Mouse (Mus musculus) spleen, postnatal 4 days (tissue): ENCODE measurements around the gene Mvb12b.

Experiments
- DNase-seq, 2 experiments: peaks; one replicate each; pipeline ENCODE4 v3.0.0; 2022; ENCODE audit warnings: low spot score in 2 of 2

The Mvb12b gene

DNA sequence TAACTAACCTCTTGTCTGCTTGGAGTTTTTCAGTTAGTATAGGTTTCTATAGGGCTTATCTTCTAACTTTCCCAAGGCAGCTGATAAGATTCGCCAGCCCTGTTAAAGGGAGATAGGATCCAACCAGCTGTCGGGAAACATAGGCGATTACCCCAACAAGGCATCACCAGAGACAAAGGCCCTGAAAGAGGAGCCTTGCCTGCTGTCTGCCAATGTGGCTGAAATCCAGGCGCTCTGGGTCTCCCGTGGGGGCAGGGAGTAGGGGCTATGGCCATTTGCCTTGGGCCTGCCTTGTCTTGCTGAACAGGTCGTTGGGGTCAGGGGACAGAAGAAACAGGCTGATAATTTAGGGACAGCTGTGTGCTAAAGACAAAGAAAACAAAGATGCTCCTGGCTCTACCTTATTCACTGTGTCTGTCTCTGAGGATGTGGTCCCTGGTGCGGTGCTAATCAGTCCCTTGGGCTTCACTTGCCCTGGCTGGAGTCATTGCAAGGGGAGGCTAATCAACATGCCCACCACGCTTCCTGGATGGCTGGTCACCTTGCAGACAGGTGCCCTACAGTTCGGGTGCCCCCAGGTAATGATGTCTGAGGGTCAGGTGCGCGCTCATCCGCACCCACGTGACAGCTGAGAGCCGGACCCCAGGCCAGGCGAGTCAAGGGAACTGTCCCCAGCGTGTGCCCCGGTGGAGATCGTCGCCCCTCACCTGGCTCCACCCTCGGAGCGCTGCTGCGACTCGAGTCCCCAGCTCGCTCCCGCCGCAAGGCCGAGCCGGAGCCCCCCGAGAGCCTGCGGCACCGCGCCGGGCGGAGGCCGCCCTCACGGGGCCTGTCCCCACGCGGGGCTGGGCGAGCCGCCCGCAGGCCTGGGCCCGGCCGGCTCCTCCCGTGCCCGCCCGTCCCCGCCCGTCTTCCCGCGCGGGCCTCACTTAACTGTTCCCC lies 1.1 kb downstream of the Mvb12b start:
- DNase-seq, result peak; percentile 56 to 71

GRCm38 (mm10) chr2:33885264-33885651 lies 2.5 kb downstream of the Mvb12b start:
- no peak for DNase-seq

- DNase-seq, result no peak
Measured at GRCm38 (mm10) chr2:33884623-33885263, 3.0 kb downstream of the Mvb12b start.

DNA sequence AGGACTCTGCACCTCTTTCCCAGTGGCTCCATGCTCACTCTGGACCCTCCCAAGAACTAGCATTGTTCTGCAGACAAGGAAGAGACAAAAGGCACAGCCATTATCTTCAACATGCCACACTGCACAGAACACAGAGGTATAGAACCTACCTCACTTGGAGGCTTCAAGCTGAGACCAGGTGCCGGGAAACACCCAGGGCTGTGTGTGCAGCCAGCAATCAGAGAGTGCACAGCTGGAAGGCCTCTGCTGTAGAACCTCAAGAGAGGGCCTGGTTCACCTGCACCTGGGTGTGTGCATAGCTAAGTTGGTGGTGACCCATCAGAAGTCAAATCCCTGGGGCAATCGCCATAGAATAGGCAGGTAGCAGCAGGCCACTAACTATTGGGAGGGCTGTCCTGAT lies 8.5 kb downstream of the Mvb12b start:
- DNase-seq, result no peak

DNA sequence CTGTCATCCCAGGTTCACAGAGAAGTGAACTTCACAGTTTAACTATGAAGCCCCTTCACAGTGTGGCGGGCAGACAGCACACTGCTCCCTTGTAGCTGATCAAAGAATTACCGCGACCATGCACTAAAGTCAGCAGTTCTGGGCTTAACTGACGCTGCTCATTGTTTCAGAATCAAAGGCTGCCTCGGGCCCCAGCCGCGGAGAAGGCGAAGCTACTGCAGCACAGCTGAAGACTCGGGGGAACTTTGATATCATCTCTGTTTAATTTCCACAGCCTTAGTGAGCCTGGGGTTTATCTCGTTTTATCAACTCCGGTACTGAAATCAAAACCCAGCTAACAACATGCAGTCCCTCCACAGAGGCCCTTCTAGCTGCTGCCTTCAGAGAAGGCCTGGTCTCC lies 9.3 kb downstream of the Mvb12b start:
- DNase-seq, result no peak

DNA sequence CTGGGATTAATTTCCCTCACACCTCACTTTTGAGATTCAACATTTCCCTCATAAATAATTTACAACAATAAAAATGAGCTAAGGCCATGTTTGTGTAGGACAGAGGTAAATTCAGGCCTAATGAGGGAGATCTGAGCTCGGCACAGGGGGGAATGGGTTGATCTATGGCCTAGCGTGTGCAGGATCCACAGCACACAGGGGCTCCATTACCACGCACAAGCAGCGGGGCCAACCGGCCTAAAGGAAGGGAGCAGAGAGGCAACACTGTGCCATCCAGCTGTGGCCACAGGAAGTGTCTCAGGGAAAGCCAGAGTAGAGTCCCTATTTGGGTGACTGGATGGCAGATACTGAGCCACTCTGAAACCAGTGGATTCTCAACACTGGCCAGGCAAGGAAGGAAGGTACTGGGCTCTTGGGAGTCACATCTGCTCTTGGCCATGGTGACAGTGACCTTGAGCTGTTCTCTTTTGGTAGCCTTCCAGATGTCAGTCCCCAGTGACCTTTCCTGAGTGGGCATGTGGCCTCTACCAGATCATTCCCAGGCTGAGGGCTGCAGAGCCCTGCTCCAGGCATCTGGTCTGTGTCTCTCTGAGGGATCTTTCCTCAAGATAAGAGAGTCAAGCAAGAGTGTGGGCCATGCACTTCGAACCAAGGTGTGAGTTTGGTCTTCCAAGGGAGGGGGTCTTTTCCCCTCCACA lies 9.9 kb downstream of the Mvb12b start:
- DNase-seq, result peak in 1 of 2 experiments; percentile 59

DNA sequence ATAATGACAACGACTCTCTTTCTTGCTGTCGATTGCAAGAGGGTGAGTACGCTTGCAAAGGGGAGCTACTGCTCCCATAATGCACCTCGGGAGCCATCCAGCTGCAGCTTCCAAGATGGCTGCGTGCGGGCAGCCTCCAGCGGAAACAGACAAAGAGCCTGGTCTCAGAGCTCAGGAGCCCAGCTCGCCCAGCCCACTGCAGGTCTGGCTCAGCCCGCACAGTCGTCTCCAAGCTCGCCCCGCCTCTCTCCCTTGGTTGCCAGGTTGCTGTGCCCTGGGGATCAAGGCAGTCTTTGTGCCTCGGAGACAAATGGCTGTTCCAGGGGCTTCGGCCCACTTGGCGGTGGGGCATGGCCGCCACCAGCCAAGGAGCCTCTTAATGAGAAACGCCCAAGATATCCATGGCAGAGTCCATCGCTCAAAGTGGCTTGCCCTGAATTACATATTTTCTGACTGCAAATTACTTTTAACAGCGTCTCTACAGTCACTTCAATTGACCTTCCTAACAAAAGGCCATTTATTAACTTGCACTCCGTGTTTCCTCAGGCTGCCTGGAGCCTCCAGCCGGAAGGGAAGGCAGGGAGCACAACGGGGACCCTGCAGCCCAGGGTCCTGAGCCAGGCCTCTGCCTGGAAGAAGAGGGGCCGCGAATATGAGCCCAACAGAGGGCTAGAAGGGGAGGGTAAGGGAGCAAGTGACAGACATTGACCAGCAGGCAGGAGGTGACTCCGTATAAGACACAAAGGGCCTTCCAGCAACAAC lies 11.0 kb downstream of the Mvb12b start:
- peak in 1 of 2 experiments; percentile 58 for DNase-seq

DNA sequence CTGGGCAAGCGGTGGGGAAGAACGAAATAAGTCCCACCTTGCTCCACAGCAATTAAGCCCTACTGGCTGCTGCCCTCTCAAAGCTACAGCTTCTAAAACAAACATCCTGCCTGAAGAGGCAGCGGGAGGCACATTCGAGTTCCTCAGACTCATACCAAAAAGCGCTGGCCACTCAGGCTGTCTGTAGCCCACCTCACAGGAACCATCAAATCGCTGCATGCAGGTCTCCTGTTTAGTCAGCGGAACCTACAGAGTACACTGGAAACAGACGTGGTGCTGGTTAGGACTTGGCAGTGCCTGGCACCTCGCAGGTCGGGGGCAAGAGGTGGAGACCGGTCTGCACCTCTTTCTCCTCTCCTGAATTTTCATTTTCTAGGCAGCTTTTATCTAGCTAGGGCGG lies 12.2 kb downstream of the Mvb12b start:
- no peak for DNase-seq

DNA sequence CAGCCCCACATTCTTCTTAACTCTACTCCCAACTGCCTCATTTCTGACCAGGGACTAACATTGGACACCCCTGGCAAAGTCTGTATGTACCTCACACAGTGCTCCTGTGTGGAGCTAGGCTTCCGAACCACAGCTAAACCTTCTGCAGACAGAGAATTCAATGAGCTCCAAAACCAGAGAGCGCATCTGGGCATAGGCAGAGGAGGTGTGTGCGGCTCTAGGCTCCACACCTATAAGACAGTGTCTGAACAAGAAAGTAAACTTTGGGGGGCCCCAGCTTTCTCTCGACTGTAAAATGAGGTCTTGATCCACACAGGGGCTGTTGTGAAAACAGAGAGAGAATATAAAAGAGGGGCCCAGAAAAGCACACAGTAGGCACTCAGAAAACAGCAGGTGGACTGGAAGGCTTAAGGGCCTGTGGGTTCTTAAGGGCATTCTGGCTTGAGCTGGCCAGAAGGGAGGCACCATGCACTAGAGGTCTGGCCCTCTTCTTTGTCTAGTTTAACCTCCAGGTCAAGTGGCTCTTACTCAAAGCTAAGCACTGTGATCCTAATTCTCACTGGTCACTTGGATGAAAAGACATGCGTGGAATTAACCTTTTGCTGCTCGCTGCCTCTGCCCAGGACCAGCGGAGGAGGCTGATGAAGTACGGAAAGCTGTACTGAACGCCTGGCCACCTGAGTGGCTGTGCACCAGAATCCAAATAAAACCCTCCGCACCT lies 12.7 kb downstream of the Mvb12b start:
- no peak for DNase-seq

DNA sequence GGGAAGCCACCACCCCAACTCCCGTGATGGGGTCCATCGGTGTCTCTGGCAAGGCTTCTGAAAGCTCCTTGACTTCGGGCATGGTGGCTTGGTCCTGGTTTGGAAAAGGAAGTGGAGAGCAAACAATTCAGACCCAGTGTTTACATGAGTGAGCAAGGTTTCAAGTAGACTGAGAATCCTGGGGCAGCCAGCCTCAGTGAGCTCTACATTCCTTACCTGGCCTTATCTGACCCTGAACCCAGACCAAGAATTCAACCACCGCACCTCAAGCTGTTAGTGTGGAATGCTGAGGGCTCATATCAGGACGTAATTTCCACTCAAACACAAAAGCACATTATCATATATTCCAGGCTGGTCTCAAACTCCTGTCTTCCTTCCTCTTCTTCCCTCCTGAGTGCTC lies 13.4 kb downstream of the Mvb12b start:
- no peak for DNase-seq

GRCm38 (mm10) chr2:33873501-33873900 lies 14.2 kb downstream of the Mvb12b start:
- DNase-seq, result no peak

DNA sequence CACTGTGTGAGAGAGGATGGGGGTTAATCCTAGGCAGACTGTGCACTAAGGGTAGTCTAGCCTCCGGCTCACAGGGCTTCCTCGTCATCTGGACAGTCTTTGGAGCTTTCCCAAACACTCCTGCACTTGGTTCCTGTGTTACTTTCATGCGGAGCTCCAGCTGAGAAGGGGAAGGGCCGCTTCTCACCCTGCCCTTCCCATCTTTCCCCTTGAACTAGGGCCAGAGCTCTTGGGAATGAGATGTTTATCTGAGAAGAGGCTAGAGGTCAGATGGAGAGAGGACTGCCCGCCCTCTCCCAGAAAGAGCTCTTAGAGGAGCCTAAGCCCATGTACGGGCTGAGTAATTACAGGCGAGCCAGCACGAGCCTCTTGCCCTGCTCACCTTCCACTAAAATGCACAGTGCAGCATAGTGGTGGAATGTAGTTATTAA lies 14.9 kb downstream of the Mvb12b start:
- DNase-seq, result no peak

- no peak for DNase-seq
Measured at GRCm38 (mm10) chr2:33871181-33871520, 16.6 kb downstream of the Mvb12b start.

DNA sequence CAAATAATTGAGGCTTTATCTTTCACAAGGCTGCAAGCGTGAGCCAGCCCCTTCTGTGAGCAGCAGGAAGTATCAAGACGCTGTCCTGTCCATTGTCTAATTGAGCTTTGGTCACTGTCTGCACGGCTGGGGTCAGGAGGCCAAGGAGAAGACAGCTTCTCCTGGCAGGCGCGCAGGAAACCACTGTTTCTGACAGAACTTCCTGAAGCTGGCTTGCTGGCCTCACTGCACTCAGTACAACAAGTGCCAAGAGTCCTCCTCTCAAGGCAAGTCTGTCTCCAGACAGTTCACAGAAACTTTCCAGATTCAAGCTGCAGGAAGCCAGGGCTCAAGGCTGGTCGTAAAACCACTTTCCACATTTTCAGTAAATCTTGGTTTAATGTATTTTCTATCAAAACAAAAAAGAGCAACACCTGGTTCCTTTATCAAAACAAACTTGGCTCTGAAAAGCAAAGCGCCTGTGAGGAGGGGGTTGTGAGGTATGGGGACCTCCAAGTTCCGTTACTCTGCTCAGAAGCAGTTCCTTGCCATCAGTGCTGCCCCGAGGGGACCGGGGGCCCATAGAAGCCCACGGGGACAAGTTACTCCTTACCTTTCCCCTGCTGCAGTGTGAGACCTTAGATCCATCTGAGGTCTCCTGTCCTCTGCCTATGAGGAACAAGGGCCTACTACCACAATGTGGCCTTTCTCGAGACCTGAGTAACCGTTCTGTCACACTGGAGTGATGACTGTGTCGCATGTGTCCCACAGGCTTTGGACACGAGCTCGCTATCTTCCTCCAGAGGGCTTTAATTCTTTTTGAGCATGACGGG lies 17.2 kb downstream of the Mvb12b start:
- no peak for DNase-seq

DNA sequence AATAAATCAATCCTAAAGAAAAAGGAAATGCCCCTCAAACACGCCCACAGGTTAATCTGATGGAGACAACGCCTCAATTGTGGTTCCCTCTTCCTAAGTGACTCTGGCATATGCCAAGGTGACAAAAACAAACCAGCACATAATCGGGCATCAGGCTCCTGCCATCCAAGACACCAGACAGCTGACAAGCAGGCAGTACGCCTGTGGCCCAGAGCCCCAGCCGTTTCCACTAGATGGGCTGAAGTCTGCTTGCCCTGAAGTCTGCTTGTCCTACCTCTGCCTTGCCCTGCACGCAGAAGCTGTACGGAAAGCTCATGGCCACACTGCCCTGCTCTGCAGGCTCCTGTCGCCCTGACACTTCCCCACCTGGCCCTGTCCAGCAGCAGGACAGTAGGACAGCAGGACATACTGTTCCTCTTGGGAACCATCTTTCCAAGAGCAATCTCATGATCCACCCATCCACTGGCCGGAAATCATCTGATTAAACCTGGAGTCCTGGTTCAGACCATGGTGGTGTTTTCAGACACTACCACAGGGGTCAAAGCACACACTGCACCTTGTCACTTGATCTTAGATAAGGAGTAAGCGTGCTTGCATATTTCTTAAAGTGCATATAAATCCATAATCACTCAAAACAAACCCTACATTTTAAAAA lies 17.9 kb downstream of the Mvb12b start:
- DNase-seq, result no peak

DNA sequence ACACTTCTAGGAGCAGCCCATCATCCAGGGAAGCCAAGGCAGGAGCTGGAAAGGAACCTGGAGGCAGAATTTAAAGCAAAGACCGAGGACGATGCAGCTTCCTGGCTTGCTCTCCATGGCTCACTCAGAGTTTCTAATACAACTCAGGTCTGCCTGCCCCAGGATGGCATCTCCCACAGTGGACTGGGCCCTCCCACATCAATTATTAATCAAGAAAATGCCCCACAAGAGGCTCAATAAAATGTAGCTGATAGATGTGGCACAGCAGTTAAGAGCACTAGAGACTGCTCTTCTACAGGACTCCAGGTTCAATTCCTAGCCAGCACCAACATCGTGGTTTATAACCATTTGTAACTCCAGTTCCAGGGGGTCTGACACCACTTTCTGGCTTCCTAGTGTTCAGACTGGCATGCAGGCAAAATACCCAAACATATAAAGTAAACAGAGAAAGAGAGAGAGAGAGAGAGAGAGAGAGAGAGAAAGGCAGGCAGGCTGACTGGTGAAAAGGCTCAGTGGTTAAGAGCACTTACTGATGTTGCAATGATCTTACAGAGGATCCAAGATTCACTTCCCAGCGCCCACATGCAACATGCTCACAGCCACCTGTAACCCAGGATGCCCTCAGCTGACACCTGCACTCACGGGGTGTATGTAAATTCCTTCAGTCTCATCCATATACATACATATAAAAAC lies 18.6 kb downstream of the Mvb12b start:
- no peak for DNase-seq

DNA sequence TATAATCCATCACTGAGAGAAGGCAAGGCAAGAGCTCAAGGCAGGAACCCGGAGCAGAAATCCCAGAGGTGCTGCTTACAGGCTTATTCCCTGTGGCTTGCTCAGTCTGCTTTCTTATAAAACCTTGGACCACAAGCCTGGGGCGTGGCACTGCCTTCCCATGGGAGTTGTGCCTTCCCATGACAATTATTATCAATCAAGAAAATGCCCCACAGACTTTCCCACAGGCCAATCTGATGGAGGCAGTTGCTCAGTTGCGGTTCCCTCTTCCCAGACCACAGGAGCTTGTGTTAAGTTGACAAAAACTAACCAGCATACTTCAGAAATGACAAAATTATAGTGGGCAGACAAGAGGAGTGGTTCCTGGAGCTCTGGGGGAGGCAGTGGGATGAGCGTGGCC lies 19.4 kb downstream of the Mvb12b start:
- DNase-seq, result no peak

GRCm38 (mm10) chr2:33856746-33857145 lies 31.0 kb downstream of the Mvb12b start:
- no peak for DNase-seq
